Mouse (Mus musculus) heart, embryonic 13.5 days (tissue): ENCODE results near the gene Slc5a9. TPM values are rescaled to one million over a fixed set of nuclear protein-coding genes. Genes with fewer than 3 reads are reported as not detected.

Experiments used
- ATAC-seq: fragments of 200-750 bp; cut with Nextera tagmentation; 2 replicates; pipeline ENCODE4 v1.8.0; 2017; ENCODE audit warnings: moderate TSS enrichment; ENCODE audit not compliant: insufficient number of reproducible peaks, low FRiP score, low TSS enrichment; ENCODE audit errors: extremely low read depth
- H3K27ac ChIP-seq: fragments of 300-500 bp; sonication (generic); replicated peaks from 2 replicates; pipeline ENCODE4 v1.5.1; 2015; ENCODE audit warnings: moderate library complexity, mild to moderate bottlenecking, inconsistent platforms
- H3K27me3 ChIP-seq: fragments of 300-500 bp; sonication (generic); replicated peaks from 2 replicates; pipeline ENCODE4 v1.6.1; 2015; ENCODE audit warnings: mild to moderate bottlenecking, inconsistent platforms
- H3K36me3 ChIP-seq: fragments of 300-500 bp; sonication (generic); 2 replicates; pipeline ENCODE4 v1.6.1; 2015; ENCODE audit warnings: mild to moderate bottlenecking, inconsistent platforms
- H3K4me1 ChIP-seq: fragments of 300-500 bp; sonication (generic); 2 replicates; pipeline ENCODE4 v1.6.1; 2015; ENCODE audit warnings: inconsistent platforms
- H3K4me2 ChIP-seq: fragments of 300-500 bp; sonication (generic); 2 replicates; pipeline ENCODE4 v1.6.1; 2015; ENCODE audit warnings: inconsistent platforms, mild to moderate bottlenecking, moderate library complexity
- H3K4me3 ChIP-seq: fragments of 300-500 bp; sonication (generic); 2 replicates; pipeline ENCODE4 v1.5.1; 2015; ENCODE audit warnings: moderate library complexity, mild to moderate bottlenecking, inconsistent platforms
- H3K9ac ChIP-seq: fragments of 300-500 bp; sonication (generic); 2 replicates; pipeline ENCODE4 v1.6.1; 2015; ENCODE audit warnings: inconsistent platforms, mild to moderate bottlenecking, moderate library complexity
- H3K9me3 ChIP-seq: fragments of 300-500 bp; sonication (generic); 2 replicates; pipeline ENCODE4 v1.6.1; 2016; ENCODE audit warnings: inconsistent platforms
- WGBS: fragments of 180-500 bp; shearing (Covaris S2); methylation state at CpG from one replicate; pipeline ENCODE4 v1.1.7; 2015; ENCODE audit warnings: mixed read lengths; 5-methylcytosine and 5-hydroxymethylcytosine counted together
- polyA plus RNA-seq: library from polyadenylated mRNA; unstranded; fragments of >200 nt; fragmentation: Nextera tagmentation; extraction: Ambion mirVana; gene quantifications from 2 replicates; pipeline ENCODE4 v1.2.1, GENCODE M21; 2015

The Slc5a9 gene
- polyA plus RNA-seq, 1 experiment from 2014 or later = 0.23 TPM

DNA sequence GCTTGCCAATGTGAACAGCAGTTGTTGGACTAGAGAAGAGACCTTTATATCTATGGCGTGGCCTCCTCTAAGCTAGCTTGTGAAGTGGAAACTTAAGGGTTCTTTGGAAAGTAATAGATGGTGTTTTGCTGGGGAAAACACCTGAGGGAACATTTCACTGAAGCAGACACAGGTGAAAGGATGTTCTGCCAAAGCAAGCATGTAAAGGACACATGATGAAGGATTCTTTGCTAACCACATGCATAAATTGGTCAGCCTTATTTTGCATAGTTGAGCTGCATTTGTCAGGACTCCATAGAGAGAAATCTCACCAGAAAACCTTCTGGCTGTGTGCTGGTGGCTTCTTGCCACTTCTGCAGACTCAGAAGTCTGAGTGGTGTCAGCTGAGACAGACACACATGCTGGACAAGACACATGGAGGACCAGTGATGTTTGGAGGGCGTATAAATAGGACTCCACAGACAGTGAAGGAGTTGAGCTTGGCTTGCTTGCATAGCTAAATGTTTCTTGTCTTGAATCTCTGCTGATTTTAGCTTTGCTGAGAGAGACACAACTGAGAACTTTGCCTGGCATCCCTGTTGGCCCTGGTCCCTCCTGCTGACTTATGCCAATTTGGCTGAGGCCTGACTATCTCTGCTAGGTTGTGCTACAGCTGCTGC lies 34.8 kb downstream of the Slc5a9 start:
- Histone ChIP-seq H3K27ac (no peak overlapping the region), H3K9me3 (no peaks in the 10 kb centered on the region), H3K36me3 (no peaks in the 10 kb centered on the region), H3K9ac (no peak overlapping the region), H3K4me1 (no peaks in the 10 kb centered on the region), H3K4me2 (no peak overlapping the region), H3K27me3 (no peaks in the 10 kb centered on the region), H3K4me3 (no peak overlapping the region)
- 67% methylated on average over 2 of the region's 2 CpGs for WGBS
- no peak for ATAC-seq

DNA sequence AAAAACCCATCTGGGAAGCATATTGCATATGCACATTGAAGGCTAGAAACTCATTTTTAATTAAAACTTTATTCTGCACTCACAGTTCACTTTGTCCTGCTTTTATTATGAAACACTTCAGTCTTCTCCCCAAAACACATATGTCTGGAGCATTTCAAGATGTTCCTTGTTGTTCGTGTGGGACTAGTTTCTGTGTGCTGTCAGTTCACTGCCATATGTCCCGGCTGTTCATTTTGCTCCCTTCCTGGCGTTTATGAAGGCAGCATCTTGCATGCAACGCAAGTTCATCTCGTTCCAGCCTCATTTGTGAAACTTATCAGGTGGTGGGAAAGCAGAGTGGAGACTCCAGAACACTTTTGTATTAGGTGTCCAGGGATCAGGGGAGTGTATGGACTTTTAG lies 36.0 kb downstream of the Slc5a9 start:
- WGBS = 77% methylated on average over 5 of the region's 5 CpGs
- Histone ChIP-seq H3K4me3 (no peak overlapping the region), H3K9ac (no peak overlapping the region), H3K27me3 (no peaks in the 10 kb centered on the region), H3K4me1 (no peaks in the 10 kb centered on the region), H3K27ac (no peak overlapping the region), H3K36me3 (no peaks in the 10 kb centered on the region), H3K9me3 (no peaks in the 10 kb centered on the region), H3K4me2 (no peak overlapping the region)
- ATAC-seq = no peak

DNA sequence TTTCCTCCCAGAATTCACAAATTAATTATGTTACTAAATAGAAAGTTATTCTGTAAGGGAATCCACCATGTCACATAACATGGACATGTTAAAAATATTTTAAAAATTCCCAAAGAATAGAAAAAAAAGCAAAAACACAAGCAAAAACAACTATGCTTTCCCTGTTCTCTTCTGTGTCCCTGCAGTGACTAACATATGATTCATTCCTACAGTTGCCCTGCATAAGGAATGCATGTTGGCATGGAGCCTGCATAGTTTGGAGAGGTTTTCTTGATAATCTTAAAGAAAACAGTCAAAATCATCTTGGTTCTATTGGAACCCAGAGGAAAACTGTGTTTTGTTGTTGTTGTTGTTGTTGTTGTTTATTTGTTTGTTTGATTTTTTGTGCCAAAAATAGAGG lies 50.1 kb downstream of the Slc5a9 start:
- H3K4me1 ChIP-seq = no peaks in the 10 kb centered on the region
- no peak overlapping the region for H3K4me3 ChIP-seq
- ATAC-seq = no peak
- no peaks in the 10 kb centered on the region for H3K27me3 ChIP-seq
- no peak overlapping the region for H3K4me2 ChIP-seq
- 0 out of 2 replicates have a peak, but pooled peaks cover 7% of the 10 kb centered on the region for H3K9me3 ChIP-seq
- H3K9ac ChIP-seq = no peak overlapping the region
- no peak overlapping the region for H3K27ac ChIP-seq
- no peaks in the 10 kb centered on the region for H3K36me3 ChIP-seq

DNA sequence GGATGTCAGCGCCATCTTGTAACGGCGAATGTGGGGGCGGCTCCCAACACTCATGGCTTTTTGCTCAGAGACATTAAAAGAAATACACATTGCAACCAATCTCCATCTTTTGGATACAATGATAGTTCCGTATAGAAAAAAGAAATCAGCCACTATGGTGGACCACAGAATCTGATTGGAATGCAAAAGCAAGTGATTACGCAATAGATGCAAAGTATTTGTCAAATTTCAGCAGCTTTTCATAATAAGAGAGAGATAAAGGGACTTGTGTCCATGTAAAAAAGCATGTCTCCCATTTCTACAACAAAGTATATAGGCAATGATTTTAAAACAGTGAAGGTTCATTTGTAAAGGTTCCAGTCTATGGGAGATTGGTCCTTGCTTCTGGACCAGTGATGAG lies 63.8 kb downstream of the Slc5a9 start:
- Histone ChIP-seq H3K27ac (no peak overlapping the region), H3K9ac (no peak overlapping the region), H3K4me1 (no peaks in the 10 kb centered on the region), H3K4me2 (no peak overlapping the region), H3K27me3 (no peaks in the 10 kb centered on the region), H3K4me3 (no peak overlapping the region), H3K9me3 (peaks cover 4% of the 10 kb centered on the region; the same call in 1 of the 2 replicates), H3K36me3 (no peaks in the 10 kb centered on the region)
- WGBS = 84% methylated on average over 6 of the region's 6 CpGs
- ATAC-seq = no peak

Other genes with a start within 250 kb of the Slc5a9 start
- gene Spata6, start 182.9 kb downstream of the Slc5a9 start, polyA plus RNA-seq = 18.4 and 18.6 TPM in 2 replicates
- not detected in 2 replicates for gene Skint8, start 16.5 kb upstream of the Slc5a9 start, polyA plus RNA-seq
- not detected in 2 replicates for gene Skint7, start 70.0 kb upstream of the Slc5a9 start, polyA plus RNA-seq
- gene Skint1, start 103.4 kb upstream of the Slc5a9 start, polyA plus RNA-seq = not detected in 2 replicates
- gene Skint4, start 169.1 kb upstream of the Slc5a9 start, polyA plus RNA-seq = not detected in 2 replicates